Mouse (Mus musculus): ENCODE measurements around the gene 4932414N04Rik. TPM values are rescaled to one million over a fixed set of nuclear protein-coding genes. Genes with fewer than 3 reads are reported as not detected.
"Not testable (repeated sequence)": the region's sequence is repeated elsewhere in the genome, so short reads cannot be mapped to it uniquely, and the experiment has no call there.

The 4932414N04Rik gene
- not detected in 2 replicates for polyA plus RNA-seq (2015; fragmentation: Nextera tagmentation; extraction: Ambion mirVana)

DNA sequence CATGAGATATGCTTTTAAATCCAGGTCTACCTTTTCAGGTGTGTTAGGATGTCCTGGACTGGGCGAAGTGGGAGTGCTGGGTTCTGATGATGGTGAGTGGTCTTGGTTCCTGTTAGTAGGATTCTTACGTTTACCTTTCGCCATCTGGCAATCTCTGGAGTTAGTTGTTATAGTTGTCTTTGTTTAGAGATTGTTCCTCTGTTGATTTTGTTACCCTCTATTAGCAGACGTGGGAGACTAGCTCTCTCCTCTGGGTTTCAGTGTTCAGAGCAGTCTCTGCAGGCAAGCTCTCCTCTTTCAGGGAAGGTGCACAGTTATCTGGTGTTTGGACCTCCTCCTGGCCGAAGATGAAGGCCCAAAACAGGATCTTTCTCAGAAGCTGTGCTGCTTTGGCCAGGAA, at the start of gene 4932414N04Rik:
4932414N04Rik (plus strand) TSS at position 301 of the 400 bp plus-strand sequence.
- WGBS, result 89% methylated on average over 2 of the region's 5 CpGs

DNA sequence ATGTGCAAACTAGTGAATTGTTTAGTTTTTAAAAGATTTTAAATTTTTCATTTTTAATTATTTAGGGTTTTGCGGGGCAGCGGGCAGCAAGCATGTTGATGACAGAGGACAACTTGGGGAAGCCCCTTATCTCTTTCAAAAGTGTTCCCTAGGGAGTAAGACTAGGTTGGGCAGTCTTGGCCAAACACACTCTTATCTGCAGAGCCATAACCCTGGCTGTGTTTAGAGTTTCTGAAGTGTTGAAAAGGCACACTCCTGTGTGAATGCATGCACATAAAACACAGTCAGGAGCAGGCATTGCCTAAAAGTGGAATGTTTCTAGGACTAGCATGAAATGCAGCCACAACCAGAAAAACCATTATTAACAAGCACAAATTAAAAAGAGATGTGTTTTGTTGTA, 75.9 kb downstream of the 4932414N04Rik start:
- no peak for ATAC-seq
- H3K9me3 ChIP-seq (replicated peaks), result no peaks in the 10 kb centered on the region
- H3K27ac ChIP-seq, result no peak overlapping the region
- no peak overlapping the region for H3K4me2 ChIP-seq
- 93% methylated on average over 2 of the region's 2 CpGs for WGBS
- no peaks in the 10 kb centered on the region for H3K27me3 ChIP-seq
- no peaks in the 10 kb centered on the region for H3K4me1 ChIP-seq
- no peaks in the 10 kb centered on the region for H3K36me3 ChIP-seq (ENCODE audit: poor library complexity, severe bottlenecking)
- no peak overlapping the region for H3K4me3 ChIP-seq
- H3K9ac ChIP-seq, result no peak overlapping the region

More for the DNA sequence above, at the start of gene 4932414N04Rik:
- H3K4me3 ChIP-seq; H3K36me3 ChIP-seq (ENCODE audit: poor library complexity, severe bottlenecking); H3K9me3 ChIP-seq (replicated peaks); H3K4me1 ChIP-seq; H3K27me3 ChIP-seq; ATAC-seq; H3K4me2 ChIP-seq; H3K27ac ChIP-seq; H3K9ac ChIP-seq: not testable (repeated sequence)

DNA sequence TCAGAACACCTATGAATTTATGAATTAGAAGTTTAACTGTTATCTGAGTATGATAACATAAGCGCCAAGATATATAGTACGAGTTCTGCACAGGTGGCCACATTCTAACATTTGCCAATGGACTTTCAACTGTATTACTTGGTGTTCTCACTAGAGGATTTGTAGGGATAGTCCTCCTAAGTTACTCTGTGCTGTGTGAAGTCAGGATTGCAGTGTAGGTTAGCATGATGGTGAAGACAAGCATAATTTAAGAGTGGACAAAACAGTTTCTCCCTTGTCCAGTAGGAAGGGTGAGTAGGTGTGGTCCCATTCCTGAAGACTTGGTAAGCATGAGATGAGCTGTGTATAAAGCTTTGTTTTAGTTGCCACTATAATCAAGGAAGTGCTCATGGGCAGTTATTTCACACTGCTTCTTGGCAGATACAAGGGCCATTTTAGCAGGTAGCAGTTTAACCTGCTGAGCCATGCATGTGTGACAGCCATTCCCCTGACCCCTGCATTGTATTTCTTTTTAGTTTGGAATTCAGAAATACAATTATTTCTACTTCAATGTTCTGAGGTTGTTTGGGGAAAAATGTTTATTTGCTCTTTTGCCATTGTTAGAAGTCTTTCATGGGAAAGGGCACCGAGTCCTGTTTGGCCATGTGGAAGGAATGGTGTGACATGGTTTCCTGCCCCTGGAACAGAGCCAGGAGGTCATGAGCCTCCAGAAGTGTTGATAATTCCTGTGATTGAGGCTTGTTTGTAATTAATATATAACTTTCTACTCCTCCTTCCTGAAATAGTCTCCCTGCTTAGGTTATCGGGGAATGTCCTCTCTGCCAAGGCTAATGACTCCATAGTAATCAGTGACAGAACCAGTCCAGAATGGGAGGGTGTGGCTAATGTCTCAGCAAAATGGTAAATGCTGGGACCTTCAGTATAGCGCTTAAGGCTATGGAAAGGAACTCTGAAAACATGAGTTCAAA, 83.8 kb downstream of the 4932414N04Rik start:
- Histone ChIP-seq H3K9ac (no peak overlapping the region), H3K27ac (no peak overlapping the region), H3K4me2 (no peak overlapping the region), H3K36me3 (ENCODE audit: poor library complexity, severe bottlenecking) (no peaks in the 10 kb centered on the region), H3K4me3 (no peak overlapping the region), H3K4me1 (no peaks in the 10 kb centered on the region), H3K9me3 (replicated peaks) (no peaks in the 10 kb centered on the region), H3K27me3 (no peaks in the 10 kb centered on the region)
- no peak for ATAC-seq
- 90% methylated on average over 5 of the region's 5 CpGs for WGBS

DNA sequence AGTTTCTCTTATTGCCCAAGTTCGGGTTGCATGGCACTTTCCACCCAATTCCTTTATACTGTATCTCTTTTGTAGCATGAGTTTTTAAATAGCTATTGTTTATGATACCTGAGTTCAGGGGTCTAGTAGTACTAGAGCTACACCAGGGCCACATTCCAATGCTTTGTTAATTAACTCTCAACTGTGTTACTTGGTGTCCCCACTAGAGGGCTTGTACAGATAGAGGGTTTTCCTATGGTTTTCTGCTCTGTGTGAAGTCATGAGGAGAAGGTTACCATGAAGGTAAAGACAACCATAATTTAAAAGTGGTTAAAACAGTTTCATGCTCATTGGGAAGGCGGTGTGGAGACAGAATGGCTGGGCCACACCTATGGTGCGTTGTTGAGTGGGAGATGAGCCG, 88.3 kb downstream of the 4932414N04Rik start:
- Histone ChIP-seq H3K9me3 (replicated peaks) (no peaks in the 10 kb centered on the region), H3K4me3 (no peak overlapping the region), H3K4me1 (no peaks in the 10 kb centered on the region), H3K27me3 (no peaks in the 10 kb centered on the region), H3K9ac (no peak overlapping the region), H3K36me3 (ENCODE audit: poor library complexity, severe bottlenecking) (no peaks in the 10 kb centered on the region), H3K27ac (no peak overlapping the region), H3K4me2 (no peak overlapping the region)
- no peak for ATAC-seq
- WGBS, result 69% methylated on average over 4 of the region's 4 CpGs

DNA sequence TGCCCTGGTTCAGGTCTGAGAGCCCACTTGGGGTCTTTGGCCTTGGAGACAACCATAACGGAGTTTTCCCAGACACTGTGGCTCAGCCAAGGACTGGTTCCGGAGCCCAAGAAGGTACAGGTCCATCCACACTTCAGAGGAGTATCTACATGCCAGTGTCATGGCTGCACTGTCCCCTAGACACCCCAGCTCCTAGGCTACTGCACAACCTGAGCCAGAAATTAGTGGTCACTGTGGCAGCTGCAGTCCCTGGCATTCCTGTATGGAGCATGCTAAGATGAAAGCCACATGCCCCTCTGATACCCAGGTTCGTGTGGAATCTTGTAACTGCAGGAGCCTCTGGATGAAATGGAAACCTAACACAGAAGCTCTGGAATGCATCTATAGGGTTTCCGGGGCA, 99.9 kb downstream of the 4932414N04Rik start:
- no peak overlapping the region for H3K9ac ChIP-seq
- WGBS, result 83% methylated on average over 4 of the region's 4 CpGs

DNA sequence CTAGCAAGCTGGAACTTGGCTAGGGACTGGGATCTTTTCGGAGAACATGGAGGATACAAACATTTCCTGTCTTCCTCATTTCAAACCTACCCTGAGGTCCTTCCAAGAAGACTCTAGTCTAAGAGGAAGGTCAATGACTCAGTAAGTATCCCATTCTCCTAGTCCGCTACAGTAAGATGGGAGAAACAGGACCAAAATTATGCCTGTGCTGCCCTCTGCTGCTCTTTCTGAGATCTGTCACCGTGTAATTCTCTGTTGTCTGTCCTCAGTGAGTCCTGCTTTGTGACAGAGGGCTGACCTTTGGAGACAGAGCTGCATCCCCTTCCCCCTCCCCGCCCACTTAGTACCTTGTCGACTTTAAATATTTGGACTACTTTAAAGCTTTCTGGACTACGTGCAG, 100.5 kb downstream of the 4932414N04Rik start:
- ATAC-seq, result peak; percentile 78
- no peak overlapping the region for H3K4me2 ChIP-seq

More for the DNA sequence above, 99.9 kb downstream of the 4932414N04Rik start:
- ATAC-seq, result no peak
- H3K36me3 ChIP-seq (ENCODE audit: poor library complexity, severe bottlenecking), result no peaks in the 10 kb centered on the region
- no peaks in the 10 kb centered on the region for H3K4me1 ChIP-seq
- no peak overlapping the region for H3K4me2 ChIP-seq
- no peaks in the 10 kb centered on the region for H3K27me3 ChIP-seq
- H3K9me3 ChIP-seq (replicated peaks), result no peaks in the 10 kb centered on the region
- no peak overlapping the region for H3K4me3 ChIP-seq
- no peak overlapping the region for H3K27ac ChIP-seq

DNA sequence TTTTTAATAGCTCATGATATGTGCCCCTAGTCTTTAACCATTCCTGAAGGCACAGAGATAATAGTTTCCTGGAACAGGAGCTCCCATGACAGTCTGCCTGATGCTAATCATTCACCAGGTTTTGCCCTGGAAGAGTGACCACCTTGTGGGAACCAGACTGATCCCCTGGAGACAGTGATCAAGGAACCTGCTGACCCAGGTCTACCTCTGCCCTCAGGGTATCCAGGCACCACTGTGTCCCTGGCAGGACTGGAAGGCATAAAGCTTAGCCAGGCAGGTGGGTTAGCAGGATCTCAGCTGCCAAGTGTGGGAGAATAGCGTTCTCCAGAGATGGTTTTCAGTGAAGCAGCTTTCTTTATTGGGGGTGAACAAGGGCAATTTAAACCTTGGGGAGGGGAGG, 109.1 kb downstream of the 4932414N04Rik start:
- 0 out of 2 replicates have a peak, but pooled peaks cover 7% of the 10 kb centered on the region for H3K4me1 ChIP-seq
- H3K9me3 ChIP-seq (replicated peaks), result no peaks in the 10 kb centered on the region
- no peaks in the 10 kb centered on the region for H3K36me3 ChIP-seq (ENCODE audit: poor library complexity, severe bottlenecking)
- H3K4me2 ChIP-seq, result no peak overlapping the region
- no peaks in the 10 kb centered on the region for H3K27me3 ChIP-seq
- no peak overlapping the region for H3K4me3 ChIP-seq
- no peak for ATAC-seq
- no peak overlapping the region for H3K27ac ChIP-seq
- 78% methylated on average over 1 of the region's 1 CpGs for WGBS
- no peak overlapping the region for H3K9ac ChIP-seq

More for the DNA sequence above, 100.5 kb downstream of the 4932414N04Rik start:
- H3K36me3 ChIP-seq (ENCODE audit: poor library complexity, severe bottlenecking), result no peaks in the 10 kb centered on the region
- H3K9ac ChIP-seq, result no peak overlapping the region
- no peaks in the 10 kb centered on the region for H3K9me3 ChIP-seq (replicated peaks)
- H3K27ac ChIP-seq, result no peak overlapping the region
- H3K4me3 ChIP-seq, result no peak overlapping the region
- no peaks in the 10 kb centered on the region for H3K27me3 ChIP-seq
- WGBS, result 32% methylated on average over 6 of the region's 6 CpGs
- H3K4me1 ChIP-seq, result no peaks in the 10 kb centered on the region

DNA sequence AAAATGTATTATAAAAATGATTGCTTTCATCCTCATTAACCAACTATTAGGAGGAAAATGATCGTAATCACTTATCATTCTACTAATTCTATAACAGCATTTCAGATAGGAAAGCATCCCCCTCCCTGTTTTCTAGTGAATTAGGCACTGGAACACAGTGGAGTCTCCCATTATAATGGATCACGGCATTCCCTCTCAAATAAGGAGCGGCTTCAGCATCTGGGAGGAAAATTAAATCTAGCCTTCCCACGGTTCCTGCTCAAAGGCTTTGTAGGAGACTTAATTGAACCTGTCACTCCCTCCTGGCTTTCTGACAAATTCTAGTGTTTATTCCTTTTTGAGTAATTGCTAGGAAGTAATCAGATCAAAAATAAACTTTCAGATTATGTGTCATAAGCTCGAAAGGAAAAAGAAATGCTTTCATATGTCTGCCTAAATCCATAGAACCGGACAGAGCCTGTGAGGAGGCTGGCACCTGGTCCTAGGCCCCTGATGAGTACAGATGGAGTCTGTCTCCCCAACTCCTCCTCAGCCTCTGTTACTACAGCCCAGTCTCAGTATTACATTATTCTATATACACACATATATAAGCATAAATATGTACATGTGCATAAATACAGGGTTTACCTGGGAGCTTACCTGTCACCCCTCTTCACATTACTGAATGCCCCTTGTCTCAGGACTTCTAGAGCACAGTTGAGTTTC, 111.1 kb downstream of the 4932414N04Rik start:
- Histone ChIP-seq H3K4me1 (0 out of 2 replicates have a peak, but pooled peaks cover 7% of the 10 kb centered on the region), H3K9ac (no peak overlapping the region), H3K27me3 (no peaks in the 10 kb centered on the region), H3K9me3 (replicated peaks) (no peaks in the 10 kb centered on the region), H3K27ac (no peak overlapping the region), H3K4me3 (no peak overlapping the region), H3K4me2 (no peak overlapping the region), H3K36me3 (ENCODE audit: poor library complexity, severe bottlenecking) (no peaks in the 10 kb centered on the region)
- 16% methylated on average over 6 of the region's 6 CpGs for WGBS
- peak; percentile 55; the same call in 1 of the 2 replicates for ATAC-seq

DNA sequence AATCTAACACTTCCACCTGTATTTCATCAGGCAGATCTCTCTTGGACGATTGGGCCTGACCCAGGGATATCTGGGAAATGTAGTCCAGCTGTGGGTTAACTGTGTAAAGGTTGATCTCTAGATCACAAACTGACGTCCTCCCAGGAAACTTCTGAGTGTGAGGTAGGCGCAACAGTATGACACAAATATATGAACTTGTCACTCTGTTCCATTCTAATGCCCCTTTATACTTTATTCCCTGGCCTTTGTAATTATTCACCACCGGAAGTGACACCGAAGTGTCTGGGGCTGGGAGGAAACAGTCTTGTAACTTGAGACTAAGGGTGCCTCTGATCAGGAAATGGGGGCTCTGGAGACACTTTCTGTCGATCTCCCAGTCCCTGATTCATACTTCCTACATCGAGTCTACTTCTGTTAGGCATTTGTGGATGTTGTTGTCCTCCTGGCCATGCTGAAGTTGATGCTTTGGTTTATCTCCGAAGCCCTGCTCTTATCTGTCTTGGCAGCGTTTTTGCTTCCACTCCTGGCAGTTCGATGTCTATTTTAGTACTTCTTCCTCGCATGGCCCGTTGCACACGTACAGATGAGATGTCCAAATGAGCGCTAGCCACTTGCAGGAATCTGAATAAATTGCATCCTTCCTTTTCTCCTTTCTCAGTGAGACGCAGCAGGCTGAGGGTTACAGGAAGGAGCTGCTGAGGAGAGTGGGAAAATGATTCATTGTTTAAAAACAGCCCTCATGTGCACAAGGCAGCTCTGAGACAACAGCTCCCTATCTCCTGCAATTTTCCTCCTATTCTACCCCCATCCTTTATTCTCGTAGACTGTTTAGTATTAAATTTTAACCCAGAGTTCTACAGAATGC, 126.2 kb downstream of the 4932414N04Rik start:
- H3K27me3 ChIP-seq, result no peaks in the 10 kb centered on the region
- H3K36me3 ChIP-seq (ENCODE audit: poor library complexity, severe bottlenecking), result no peaks in the 10 kb centered on the region
- no peak overlapping the region for H3K9ac ChIP-seq
- ATAC-seq, result no peak
- no peaks in the 10 kb centered on the region for H3K9me3 ChIP-seq (replicated peaks)
- WGBS, result 64% methylated on average over 16 of the region's 16 CpGs
- H3K4me2 ChIP-seq, result no peak overlapping the region
- no peaks in the 10 kb centered on the region for H3K4me1 ChIP-seq
- H3K4me3 ChIP-seq, result no peak overlapping the region
- H3K27ac ChIP-seq, result no peak overlapping the region

DNA sequence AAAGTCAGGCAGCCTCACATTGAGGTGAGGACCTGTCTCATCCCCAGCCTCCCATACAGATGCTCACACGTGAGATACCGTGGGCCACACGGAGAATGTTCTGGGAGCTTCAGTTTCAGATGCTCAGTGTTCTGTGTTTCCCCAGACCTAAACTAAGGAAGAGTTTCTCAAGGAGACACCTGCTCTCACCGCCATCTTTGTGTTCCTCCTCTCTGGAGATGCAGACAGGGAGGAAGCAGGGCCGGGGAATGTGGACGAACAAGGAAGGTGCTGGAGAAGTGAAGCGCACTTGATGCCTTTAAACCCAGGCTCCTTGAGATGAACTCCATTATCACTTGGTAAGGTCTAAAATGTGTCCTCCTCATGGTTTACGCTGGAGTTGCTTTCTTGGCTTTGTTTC, 127.4 kb downstream of the 4932414N04Rik start:
- WGBS, result 94% methylated on average over 8 of the region's 8 CpGs
- H3K27ac ChIP-seq; H3K4me2 ChIP-seq; H3K9me3 ChIP-seq (replicated peaks); H3K4me3 ChIP-seq; H3K36me3 ChIP-seq (ENCODE audit: poor library complexity, severe bottlenecking); H3K9ac ChIP-seq; H3K4me1 ChIP-seq; ATAC-seq; H3K27me3 ChIP-seq: not testable (repeated sequence)

DNA sequence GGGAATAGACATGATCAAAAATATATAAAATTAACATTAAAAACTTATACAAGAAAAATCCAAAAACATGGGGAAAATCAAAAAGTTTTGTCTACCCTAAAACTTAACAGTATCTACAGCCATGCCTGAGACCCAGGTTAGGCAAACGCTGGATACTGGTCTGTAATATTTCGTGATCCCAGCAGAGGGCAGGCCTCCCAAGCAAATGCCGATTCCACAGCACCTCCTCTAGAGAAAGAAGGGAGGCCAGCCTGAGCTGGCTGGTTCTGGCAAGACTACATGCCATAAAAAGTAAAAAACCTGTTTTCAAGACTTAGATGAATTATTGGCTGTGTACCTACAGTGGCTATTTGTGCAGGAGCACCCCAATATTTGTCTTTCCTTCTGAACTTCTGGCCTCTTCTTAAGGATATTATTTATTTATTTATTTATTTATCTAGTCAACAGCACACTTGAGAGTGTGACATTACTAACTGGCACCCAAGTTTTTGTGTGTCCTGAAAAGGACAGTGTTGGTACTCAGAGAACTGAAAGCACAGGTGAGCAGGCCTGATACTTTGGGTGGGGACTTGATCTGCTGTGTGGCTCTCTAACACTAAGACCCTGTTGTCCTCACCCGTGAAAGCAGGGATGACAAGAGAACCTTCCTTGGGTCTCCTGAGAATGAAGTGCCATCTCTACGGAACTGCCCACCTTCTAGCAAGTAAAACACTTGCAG, 128.6 kb downstream of the 4932414N04Rik start:
- no peaks in the 10 kb centered on the region for H3K36me3 ChIP-seq (ENCODE audit: poor library complexity, severe bottlenecking)
- no peaks in the 10 kb centered on the region for H3K9me3 ChIP-seq (replicated peaks)
- H3K9ac ChIP-seq, result no peak overlapping the region
- no peak overlapping the region for H3K27ac ChIP-seq
- ATAC-seq, result peak; percentile 95
- no peaks in the 10 kb centered on the region for H3K27me3 ChIP-seq
- H3K4me1 ChIP-seq, result no peaks in the 10 kb centered on the region
- 35% methylated on average over 5 of the region's 5 CpGs for WGBS
- no peak overlapping the region for H3K4me2 ChIP-seq
- H3K4me3 ChIP-seq, result no peak overlapping the region

Data from forebrain, embryonic 13.5 days (tissue).